Mouse (Mus musculus) megakaryocyte, embryonic 14.5 days (primary cell): Measurements from ENCODE around the gene Tulp3.

Source experiments
- FLI1 ChIP-seq: IDR thresholded peaks from 2 replicates; pipeline ENCODE4 v1.6.1; 2012; ENCODE audit warnings: low read length, inconsistent platforms, mixed read lengths
- GATA1 ChIP-seq: IDR thresholded peaks from 3 replicates; pipeline ENCODE4 v1.6.1; 2012; ENCODE audit warnings: mixed read lengths, low read length, inconsistent platforms, borderline replicate concordance

- no peak for TF ChIP-seq GATA1
- TF ChIP-seq FLI1: no peak
These were observed 80.1 kb downstream of the Tulp3 start for GRCm38 (mm10) chr6:128275506-128276064.
